Mouse (Mus musculus) CH12.LX (cell line): ENCODE measurements at regions not wholly inside any gene's neighbourhood (a gene's known extent, or its start where the extent isn't known, plus 50 kb on each side); places are given as distances from the start of the nearest gene placed in this dataset.

Experiments
- DNase-seq: peaks from one replicate; pipeline ENCODE4 v3.0.0-alpha.2; 2013; ENCODE audit errors: extremely low read depth
- H3K27ac ChIP-seq: 2 replicates; pipeline ENCODE4 v1.5.1; 2012; ENCODE audit warnings: low read depth, mild to moderate bottlenecking, control low read depth, moderate library complexity; ENCODE audit not compliant: insufficient read depth
- H3K27me3 ChIP-seq: replicated peaks from 2 replicates; pipeline ENCODE3; 2012; ENCODE audit warnings: inconsistent platforms
- H3K36me3 ChIP-seq, 2 experiments: replicated peaks in 1 of 2; 2 replicates each; pipeline versions ENCODE3 to v1.6.1; 2012; ENCODE audit warnings: inconsistent platforms in 1 of 2, low read length in 1 of 2, mild to moderate bottlenecking in 1 of 2, mixed read lengths in 1 of 2, moderate library complexity in 1 of 2; ENCODE audit not compliant: control insufficient read depth in 1 of 2, insufficient read depth in 1 of 2
- H3K4me1 ChIP-seq, 2 experiments: 2 replicates each; pipeline ENCODE4 v1.6.1; 2012; ENCODE audit warnings: inconsistent platforms in 1 of 2, moderate library complexity in 1 of 2; ENCODE audit not compliant: insufficient read depth in 2 of 2, control insufficient read depth in 1 of 2
- H3K4me2 ChIP-seq: 2 replicates; pipeline ENCODE4 v1.6.1; 2012; ENCODE audit warnings: low read depth, mild to moderate bottlenecking, control low read depth; ENCODE audit not compliant: poor library complexity, insufficient read depth, severe bottlenecking
- H3K4me3 ChIP-seq, 3 experiments: fragments of 150-350 bp in 1 of 3; sonication (generic) in 1 of 3; replicated peaks in 1 of 3; 2 replicates each; pipeline versions ENCODE3 to v1.5.1; 2011 to 2012; ENCODE audit warnings: low read depth in 2 of 3, low read length in 2 of 3, mild to moderate bottlenecking in 2 of 3, moderate library complexity in 2 of 3, control low read depth in 1 of 3, improper control_type of control experiment in 1 of 3, inconsistent platforms in 1 of 3, mixed read lengths in 1 of 3; ENCODE audit not compliant: poor library complexity in 1 of 3
- H3K79me2 ChIP-seq: replicated peaks from 2 replicates; pipeline ENCODE4 v1.6.1; 2012; ENCODE audit warnings: mild to moderate bottlenecking, moderate library complexity; ENCODE audit not compliant: control insufficient read depth, poor library complexity, insufficient read depth, severe bottlenecking; ENCODE audit errors: extremely low read depth
- H3K9ac ChIP-seq: 2 replicates; pipeline ENCODE4 v1.6.1; 2012; ENCODE audit warnings: low read depth, mild to moderate bottlenecking, control low read depth, moderate library complexity; ENCODE audit not compliant: insufficient read depth
- H3K9me3 ChIP-seq: replicated peaks from 2 replicates; pipeline ENCODE3; 2012; ENCODE audit warnings: low read length, inconsistent platforms, mixed read lengths
- CTCF ChIP-seq, 2 experiments: IDR thresholded peaks in 1 of 2; conservative IDR thresholded peaks in 1 of 2; 2 replicates each; pipeline ENCODE4 v1.5.1; 2011 to 2012; ENCODE audit warnings: low read depth in 2 of 2, low read length in 2 of 2, improper control_type of control experiment in 1 of 2, inconsistent platforms in 1 of 2, mild to moderate bottlenecking in 1 of 2, moderate library complexity in 1 of 2
- E2F4 ChIP-seq: IDR thresholded peaks from 2 replicates; pipeline ENCODE4 v1.6.1; 2011; ENCODE audit warnings: low read depth, low read length, improper control_type of control experiment; ENCODE audit not compliant: insufficient replicate concordance
- HCFC1 ChIP-seq: IDR thresholded peaks from 2 replicates; pipeline ENCODE4 v1.6.1; 2012; ENCODE audit warnings: low read depth, mild to moderate bottlenecking, inconsistent platforms, low read length, improper control_type of control experiment
- JUND ChIP-seq: conservative IDR thresholded peaks from 2 replicates; pipeline ENCODE4 v1.6.1; 2011; ENCODE audit warnings: low read depth, low read length, improper control_type of control experiment
- KAT2A ChIP-seq: IDR thresholded peaks from 2 replicates; pipeline ENCODE4 v1.6.1; 2012; ENCODE audit warnings: low read length, improper control_type of control experiment, inconsistent platforms; ENCODE audit not compliant: insufficient replicate concordance
- MAX ChIP-seq: IDR thresholded peaks from 2 replicates; pipeline ENCODE4 v1.6.1; 2011; ENCODE audit warnings: low read length, improper control_type of control experiment
- MXI1 ChIP-seq: IDR thresholded peaks from 2 replicates; pipeline ENCODE4 v1.6.1; 2011; ENCODE audit warnings: mild to moderate bottlenecking, low read depth, low read length, improper control_type of control experiment
- NELFE ChIP-seq: IDR thresholded peaks from 2 replicates; pipeline ENCODE4 v1.6.1; 2011; ENCODE audit warnings: low read depth, low read length, improper control_type of control experiment
- POLR2AphosphoS2 ChIP-seq: IDR thresholded peaks from 2 replicates; pipeline ENCODE4 v1.6.1; 2011; ENCODE audit warnings: low read depth, low read length, improper control_type of control experiment
- RCOR1 ChIP-seq: conservative IDR thresholded peaks from 2 replicates; pipeline ENCODE4 v1.6.1; 2012; ENCODE audit warnings: low read depth, mild to moderate bottlenecking, inconsistent platforms, low read length, improper control_type of control experiment
- SIN3A ChIP-seq: IDR thresholded peaks from 2 replicates; pipeline ENCODE4 v1.6.1; 2012; ENCODE audit warnings: low read length, improper control_type of control experiment, inconsistent platforms
- TBP ChIP-seq: conservative IDR thresholded peaks from 2 replicates; pipeline ENCODE4 v1.6.1; 2011; ENCODE audit warnings: low read depth, low read length, improper control_type of control experiment
- USF1 ChIP-seq: IDR thresholded peaks from 2 replicates; pipeline ENCODE4 v1.6.1; 2014; ENCODE audit warnings: low read depth, mild to moderate bottlenecking, inconsistent platforms, low read length, improper control_type of control experiment
- USF2 ChIP-seq: conservative IDR thresholded peaks from 2 replicates; pipeline ENCODE4 v1.6.1; 2011; ENCODE audit warnings: low read depth, low read length, improper control_type of control experiment
- ZMIZ1 ChIP-seq: IDR thresholded peaks from 2 replicates; pipeline ENCODE4 v1.6.1; 2012; ENCODE audit warnings: low read depth, mild to moderate bottlenecking, inconsistent platforms, low read length, improper control_type of control experiment
- dilution Hi-C: fragments of 300-500 bp; cut with MboI; formaldehyde crosslinking; loops from 2 replicates; pipeline ENCODE4 v1.14.3; 2020; ENCODE audit warnings: low sequenced_read_pairs; ENCODE audit not compliant: extremely low pct_unique_long_range_greater_than_20kb, extremely low pct_ligation_motif_present
- in situ Hi-C: fragments of 300-500 bp; cut with MboI; formaldehyde crosslinking; loops from 3 replicates; pipeline ENCODE4 v1.14.3; 2019; ENCODE audit warnings: low sequenced_read_pairs, low pct_ligation_motif_present, low pct_unique_long_range_greater_than_20kb, mixed read lengths

DNA sequence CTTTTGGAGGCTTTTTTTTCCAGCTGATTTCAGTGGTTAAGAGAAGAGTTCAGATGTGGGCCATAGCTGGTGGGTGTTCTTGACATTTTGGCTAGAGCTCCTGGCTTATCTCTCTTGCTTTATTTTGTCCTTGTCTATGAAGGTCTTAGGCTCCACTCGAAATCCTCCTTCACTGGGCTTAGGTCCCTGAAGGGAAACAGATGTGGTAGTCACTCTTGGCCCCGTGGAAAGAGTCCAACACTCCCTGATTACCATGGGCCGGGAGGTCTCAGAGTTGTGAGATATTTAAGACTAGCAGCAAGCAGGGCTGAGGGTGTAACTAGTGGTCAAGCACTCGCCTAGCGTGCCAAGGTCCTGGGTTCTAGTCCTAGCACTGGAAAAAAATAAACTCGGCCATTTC lies 349.3 kb downstream of the Med13l start:
- H3K4me3 ChIP-seq, result no peak overlapping the region
- TF ChIP-seq MXI1, result no peak
- TF ChIP-seq NELFE, result no peak
- TF ChIP-seq ZMIZ1, result no peak
- no peak for TF ChIP-seq E2F4
- no peak for TF ChIP-seq HCFC1
- no peak for DNase-seq
- no peak overlapping the region for H3K27ac ChIP-seq
- in situ Hi-C loops (no loop called here), dilution Hi-C loops (no loop called here)
- no peak overlapping the region for H3K4me2 ChIP-seq
- H3K9ac ChIP-seq, result no peak overlapping the region
- no peaks in the 10 kb centered on the region for H3K27me3 ChIP-seq
- peaks cover 79% of the 10 kb centered on the region for H3K9me3 ChIP-seq
- no peaks in the 10 kb centered on the region for H3K36me3 ChIP-seq
- no peaks in the 10 kb centered on the region for H3K4me1 ChIP-seq
- no peaks in the 10 kb centered on the region for H3K79me2 ChIP-seq

GRCm38 (mm10) chr5:118914191-118914750 lies 353.8 kb downstream of the Med13l start:
- dilution Hi-C loops, result no loop called here
- Histone ChIP-seq H3K4me2 (no peak overlapping the region), H3K9me3 (peaks cover 68% of the 10 kb centered on the region), H3K27ac (no peak overlapping the region), H3K79me2 (no peaks in the 10 kb centered on the region), H3K4me1 (no peaks in the 10 kb centered on the region), H3K9ac (no peak overlapping the region), H3K27me3 (no peaks in the 10 kb centered on the region), H3K4me3 (no peak overlapping the region), H3K36me3 (no peaks in the 10 kb centered on the region)
- DNase-seq, result no peak
- TF ChIP-seq RCOR1 (no peak), JUND (no peak), TBP (no peak), MAX (no peak), CTCF (conservative IDR thresholded peaks at IDR 0.05 in 1 of 2, IDR thresholded peaks at IDR 0.05 in 1 of 2; ENCODE audit: low read depth in 2 of 2, low read length in 2 of 2) (no peak)
- in situ Hi-C loops, result no loop called here

DNA sequence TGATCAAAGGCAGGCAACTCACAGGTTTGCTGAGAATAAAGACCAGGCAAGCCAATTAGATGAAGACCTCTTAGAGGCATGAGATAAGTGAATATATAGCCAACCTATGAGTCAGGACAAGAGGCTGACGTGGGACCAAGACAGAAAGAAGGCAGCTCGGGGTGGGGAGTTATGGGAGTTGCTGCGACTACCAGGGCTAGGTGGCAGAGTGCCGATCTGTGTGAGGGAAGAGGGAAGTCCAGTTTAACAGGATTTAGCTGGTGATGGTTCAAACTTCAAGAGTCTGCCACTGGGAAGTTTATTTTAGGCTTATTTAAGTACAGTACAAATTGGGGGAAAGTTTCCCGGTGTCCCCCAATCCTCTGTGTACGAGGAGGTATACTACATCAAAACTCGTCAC lies 362.9 kb downstream of the Med13l start:
- no peak for DNase-seq
- Histone ChIP-seq H3K36me3 (no peaks in the 10 kb centered on the region), H3K9ac (no peak overlapping the region), H3K27me3 (no peaks in the 10 kb centered on the region), H3K4me2 (no peak overlapping the region), H3K9me3 (peaks cover 84% of the 10 kb centered on the region), H3K27ac (no peak overlapping the region), H3K79me2 (no peaks in the 10 kb centered on the region), H3K4me1 (no peaks in the 10 kb centered on the region), H3K4me3 (no peak overlapping the region)
- TF ChIP-seq ZMIZ1 (no peak), USF2 (no peak), SIN3A (no peak), KAT2A (no peak), POLR2AphosphoS2 (no peak), MXI1 (no peak), USF1 (no peak)
- in situ Hi-C loops, result no loop called here
- dilution Hi-C loops, result no loop called here
